Mouse (Mus musculus): ENCODE measurements around the gene Ttc23.

The Ttc23 gene

DNA sequence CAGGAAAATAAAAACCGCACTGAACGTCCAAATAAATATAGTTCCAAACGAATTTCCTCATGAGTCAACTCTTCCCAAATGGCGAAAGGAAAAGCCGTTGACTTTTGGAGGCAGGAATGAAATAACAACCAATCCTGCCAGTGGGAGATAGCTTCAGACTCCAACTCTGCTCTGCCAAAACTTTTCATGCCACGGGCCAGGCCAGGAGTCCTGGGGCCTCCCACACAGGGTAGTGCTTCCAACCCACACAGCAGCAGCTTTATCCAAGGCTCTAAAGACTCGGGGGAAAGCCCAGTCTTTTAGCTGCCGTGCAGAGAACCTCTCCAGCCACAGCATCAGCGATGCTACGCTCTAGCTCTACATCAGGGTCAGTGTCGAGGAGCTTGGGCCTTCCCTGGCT lies 107.4 kb downstream of the Ttc23 start:
- DNase-seq: no peak

- DNase-seq: no peak
Measured at GRCm38 (mm10) chr7:67755366-67755765, 108.2 kb downstream of the Ttc23 start.

GRCm38 (mm10) chr7:67756636-67757035 lies 109.4 kb downstream of the Ttc23 start:
- DNase-seq: no peak

GRCm38 (mm10) chr7:67758506-67758857 lies 111.3 kb downstream of the Ttc23 start:
- DNase-seq: no peak

DNA sequence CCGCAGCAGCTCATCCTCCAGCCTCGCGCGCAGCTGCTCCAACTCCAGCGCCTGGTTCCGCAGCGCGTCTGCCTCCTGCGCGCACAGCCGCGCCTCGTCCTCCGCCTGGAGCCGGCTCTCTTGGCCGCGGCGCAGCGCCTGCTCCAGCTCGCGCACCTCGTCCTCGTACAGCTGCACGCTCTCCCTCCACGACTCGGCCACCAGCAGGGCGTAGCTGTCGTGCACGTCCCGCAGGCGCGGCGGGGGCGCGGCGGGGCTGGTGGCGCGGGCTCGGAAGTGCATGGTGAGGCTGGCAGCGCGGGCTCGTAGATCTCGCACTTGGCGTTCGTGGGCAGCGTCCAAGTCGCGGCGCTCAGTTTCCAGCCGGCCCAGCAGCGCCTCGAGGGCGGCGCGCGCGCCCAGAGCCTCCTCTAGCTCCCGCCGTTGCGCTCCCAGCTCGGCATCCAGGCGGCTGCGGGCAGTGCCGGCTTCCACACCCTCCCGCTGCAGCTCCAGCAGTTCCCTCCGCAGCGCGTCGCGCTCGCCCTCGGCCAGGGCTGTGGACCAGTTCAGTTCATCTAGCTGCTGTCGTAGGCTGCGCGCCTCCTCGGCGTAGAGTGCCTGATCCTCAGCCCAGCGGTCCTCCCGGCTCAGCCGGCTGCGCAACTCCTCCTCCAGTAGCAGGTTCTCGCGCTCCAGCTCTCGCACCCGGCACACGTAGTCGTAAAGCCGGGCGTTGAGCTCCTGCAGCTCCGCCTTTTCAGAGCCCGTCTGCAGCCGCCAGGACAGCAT lies 111.8 kb downstream of the Ttc23 start:
- DNase-seq: peak; percentile 67

DNA sequence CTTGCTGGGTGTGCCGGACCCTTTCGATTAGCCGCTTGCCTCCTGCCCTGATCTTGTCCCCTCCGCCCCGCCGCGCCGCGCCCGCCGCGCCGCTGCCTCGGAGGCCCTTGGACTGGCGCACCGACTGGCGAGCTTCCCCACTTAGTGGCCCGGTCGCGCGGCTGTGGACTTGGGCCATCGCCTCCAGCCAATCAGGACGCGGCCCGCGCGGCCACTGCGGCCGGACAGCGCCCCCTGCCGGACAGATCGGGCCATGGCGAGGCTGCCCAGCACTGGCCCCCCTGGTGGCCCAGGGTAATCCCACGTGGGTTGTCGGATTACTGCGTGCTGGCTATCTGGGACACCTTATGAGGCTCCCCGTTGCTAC lies 112.4 kb downstream of the Ttc23 start, which contains the start of gene Synm:
Gene Synm, minus strand, starts transcription at position 114 of the 367 bp plus-strand sequence.
- DNase-seq: peak; percentile 96

- no peak for DNase-seq
Measured at GRCm38 (mm10) chr7:67763625-67764024, 116.4 kb downstream of the Ttc23 start.

DNA sequence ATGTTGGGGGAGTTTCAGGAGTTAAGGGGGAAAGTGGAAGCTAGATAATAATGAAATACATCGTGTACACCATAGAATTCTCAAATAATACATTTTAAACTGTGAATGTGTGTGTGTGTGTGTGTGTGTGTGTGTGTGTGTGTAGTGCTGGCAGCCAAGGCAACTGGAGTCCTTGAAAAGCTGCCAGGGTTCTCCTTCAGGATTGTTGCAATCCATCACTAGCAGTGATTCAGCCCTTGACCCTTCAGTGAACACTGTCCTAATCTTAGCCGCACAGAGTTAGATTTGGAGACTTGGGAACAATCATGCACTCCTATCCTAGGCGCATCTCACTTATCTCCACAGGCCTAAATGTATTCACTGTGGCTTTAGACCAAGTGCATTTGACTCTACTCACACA lies 120.9 kb downstream of the Ttc23 start:
- DNase-seq: no peak

DNA sequence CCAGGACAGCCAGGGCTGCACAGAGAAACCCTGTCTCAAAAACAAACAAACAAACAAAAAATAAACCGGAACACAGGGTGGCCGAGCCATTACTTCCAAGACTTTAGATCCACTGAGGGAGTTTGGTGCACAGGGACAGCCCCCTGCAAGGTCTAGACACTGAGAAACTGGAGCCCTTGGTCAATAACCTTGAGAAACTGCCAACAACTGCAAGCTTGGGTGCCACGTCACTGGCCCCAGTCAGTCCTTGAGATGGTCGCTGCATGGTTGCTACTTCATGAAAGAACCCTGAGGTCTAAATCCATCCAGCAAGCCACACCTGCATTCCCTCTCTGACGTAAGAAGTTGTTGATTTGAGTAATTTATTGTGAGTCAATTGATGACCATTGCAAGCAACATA lies 122.3 kb downstream of the Ttc23 start:
- no peak for DNase-seq

GRCm38 (mm10) chr7:67772231-67772630 lies 125.0 kb downstream of the Ttc23 start:
- DNase-seq: no peak

GRCm38 (mm10) chr7:67775623-67776022 lies 128.4 kb downstream of the Ttc23 start:
- DNase-seq: no peak

DNA sequence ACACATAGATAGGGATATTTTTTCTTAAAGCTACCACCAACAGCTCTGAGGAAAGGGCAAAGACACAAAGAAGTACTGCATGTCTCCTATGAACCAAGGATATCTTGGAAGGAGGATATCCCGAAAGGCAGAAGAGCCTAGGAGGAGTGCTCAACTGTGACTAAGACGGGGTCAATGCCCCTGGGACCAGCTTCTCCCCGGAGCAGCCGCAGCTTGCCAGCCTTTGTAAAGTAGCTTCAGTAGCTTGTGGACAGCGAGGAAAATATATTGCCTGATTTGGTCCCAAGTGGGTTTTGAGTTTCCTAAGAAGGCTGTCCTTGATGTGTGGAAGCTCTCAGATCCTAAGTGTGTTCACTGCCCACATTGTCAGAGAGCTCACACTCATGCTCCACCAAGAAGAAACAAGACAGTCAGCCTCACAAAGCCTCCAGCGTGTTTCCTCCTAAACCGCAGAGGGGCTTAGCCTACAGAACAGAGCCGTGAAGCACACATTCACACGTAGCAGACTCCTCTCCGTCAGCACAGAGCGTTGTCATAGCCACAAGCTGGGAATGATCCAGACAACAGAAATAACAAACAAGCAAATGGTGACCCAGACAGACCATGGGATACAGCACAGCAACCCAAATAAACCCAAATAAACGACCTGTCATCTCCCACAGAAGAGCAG lies 129.6 kb downstream of the Ttc23 start:
- DNase-seq: peak; percentile 16

DNA sequence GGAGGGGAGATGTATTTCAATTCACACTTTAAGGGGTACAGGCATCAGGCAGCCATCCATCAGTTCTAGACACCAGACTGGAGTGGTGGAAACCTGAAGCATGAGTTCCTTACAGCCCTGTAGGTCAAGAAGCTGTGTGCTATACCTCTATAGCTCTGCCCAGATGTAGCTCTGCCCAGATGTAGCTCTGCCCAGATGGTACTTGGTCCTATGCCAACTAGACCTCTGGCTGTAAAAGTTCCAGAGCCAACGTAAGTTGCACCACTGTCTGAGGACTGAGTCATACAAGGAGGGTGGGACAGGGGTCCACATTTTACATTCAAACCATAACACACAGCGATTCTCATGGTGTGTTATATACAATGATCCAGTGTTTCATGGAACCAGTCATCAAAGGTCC lies 140.7 kb downstream of the Ttc23 start:
- no peak for DNase-seq

DNA sequence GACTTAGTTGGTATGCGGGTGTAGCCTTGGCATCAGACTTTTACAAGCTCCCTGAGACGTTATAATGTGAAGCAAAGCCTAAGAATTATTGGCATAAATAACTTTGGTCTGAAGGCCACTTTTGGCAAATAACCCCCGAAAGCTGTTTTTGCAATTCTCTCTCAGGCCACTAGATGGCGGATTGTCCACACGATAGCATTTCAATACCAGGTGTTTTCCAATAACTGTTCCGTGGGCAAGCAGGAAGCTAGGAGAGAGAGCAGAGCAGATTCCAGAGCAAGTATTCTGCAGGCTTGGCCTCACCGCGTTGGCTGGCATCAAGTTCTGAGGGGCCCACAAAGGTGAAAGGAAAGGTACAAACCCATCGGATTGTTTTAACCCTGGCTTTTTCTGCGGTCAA lies 141.5 kb downstream of the Ttc23 start:
- peak; percentile 55 for DNase-seq

DNA sequence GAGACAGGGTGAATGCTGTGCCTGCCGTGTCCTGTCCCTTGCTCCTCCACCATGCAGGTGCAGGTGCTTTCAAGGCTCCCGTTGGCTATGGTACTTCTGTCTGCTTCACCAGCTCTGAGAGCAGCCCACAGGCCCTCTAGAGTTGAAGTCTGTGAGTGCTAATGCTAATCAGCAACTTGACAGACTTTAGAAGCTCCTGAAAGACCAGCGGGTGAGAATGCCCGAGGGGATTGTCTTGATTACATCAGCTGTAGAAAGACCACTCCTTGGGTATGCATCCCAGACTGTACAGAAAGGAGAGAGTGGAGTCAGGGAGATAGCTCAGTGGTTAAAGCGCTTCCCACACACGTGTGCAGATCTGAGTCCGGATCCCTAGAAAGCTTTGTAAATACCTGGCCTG lies 144.0 kb downstream of the Ttc23 start:
- DNase-seq: no peak

DNA sequence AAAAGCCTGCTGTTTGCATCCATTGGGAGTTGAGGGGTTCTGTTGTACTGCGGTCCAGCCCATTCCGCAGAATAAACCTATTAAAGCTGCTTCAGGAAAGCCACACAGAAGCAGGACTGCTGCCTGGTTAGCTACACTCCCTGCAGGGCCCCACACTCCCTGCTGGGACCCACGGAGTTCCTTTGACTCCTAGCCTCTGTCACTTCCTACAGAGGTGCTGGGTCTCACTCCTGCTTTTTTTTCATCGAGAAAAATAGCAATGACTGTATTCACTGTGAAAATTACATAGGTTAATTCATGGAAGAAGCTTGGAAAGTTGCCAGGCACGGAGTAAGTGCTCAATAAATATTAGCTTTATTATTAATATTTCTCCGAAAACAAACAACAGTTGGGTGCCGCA lies 146.2 kb downstream of the Ttc23 start:
- DNase-seq: no peak

- DNase-seq: no peak
Measured at GRCm38 (mm10) chr7:67797065-67797464, 149.9 kb downstream of the Ttc23 start.

- no peak for DNase-seq
Measured at GRCm38 (mm10) chr7:67798476-67798875, 151.3 kb downstream of the Ttc23 start.

DNA sequence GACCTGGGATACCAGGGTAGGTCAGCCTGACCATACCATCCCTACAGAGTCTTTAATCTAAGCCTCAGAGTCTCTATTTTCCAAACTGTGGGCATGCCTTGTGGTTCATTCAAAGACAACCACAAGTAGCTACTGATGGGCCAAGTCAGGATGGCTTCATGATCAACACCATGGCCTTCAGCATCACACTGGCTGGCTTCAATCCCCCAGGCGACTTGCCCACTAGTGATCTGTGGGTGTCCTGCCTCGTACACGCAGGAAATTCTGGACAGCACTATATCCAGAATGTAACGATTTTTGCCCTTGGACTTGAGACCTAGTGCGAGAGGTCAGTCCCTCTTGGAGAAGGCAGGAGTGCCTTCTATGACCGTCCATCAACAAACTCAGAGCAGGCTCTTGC lies 153.3 kb downstream of the Ttc23 start:
- DNase-seq: no peak

- no peak for DNase-seq
Measured at GRCm38 (mm10) chr7:67801022-67801421, 153.8 kb downstream of the Ttc23 start.

DNA sequence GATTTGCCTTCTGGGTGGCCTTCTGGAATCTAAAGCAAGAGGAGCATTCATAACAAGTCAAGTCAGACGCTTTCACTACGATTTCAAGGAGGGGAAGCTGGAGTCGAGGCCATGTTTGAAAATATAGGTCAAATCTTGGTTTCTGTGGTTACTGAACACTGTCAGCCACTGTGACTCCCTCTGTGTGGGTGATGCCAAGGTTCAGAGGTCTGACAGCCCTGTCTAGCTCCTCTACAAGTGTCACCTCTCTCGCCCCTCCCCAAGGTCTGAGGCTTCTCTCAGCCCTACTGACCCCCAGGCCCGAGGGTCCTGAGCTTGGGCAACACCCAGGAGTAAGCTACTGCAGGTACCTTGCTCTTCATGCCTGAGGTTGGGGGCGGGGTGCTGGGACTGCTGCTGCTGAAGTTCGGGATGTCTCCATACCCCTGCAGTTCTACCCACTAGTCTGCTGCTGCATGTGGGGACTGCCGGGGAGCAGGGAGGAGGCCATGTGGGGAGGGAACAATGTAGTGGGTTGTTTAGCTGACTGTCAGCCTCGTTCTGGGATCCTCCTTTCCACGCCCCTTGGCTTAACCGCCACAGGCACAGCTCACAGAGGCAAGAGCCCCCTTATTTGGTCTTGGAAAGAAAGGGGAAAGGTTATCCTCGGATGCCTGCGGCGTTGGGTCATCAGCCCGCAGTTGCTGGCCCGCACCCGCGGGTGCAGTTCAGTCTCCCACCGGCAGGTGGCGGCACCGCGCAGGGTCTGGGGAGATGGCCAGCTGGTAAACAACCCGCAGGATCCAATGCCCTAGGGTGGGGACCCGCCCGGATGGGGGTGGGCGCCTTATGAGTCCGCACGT lies 156.0 kb downstream of the Ttc23 start:
- DNase-seq: peak; percentile 92

DNA sequence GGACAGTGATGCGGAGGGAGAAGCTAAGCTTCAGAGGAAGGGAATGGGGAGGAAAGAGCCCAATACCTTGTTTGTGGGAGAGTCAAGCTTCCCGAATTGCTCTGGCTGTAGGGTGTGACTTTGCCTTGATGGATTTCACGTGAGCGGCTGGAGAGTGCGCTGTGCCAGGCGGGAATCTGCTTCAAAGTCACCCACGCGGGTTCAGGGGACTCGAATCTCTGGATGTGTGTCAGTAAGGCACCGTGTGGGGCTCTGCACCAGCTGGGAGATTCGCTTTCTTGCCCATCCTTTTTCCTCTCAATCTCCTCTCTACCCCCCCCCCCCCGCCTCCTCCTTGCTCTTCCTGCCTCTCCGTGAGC lies 156.6 kb downstream of the Ttc23 start:
- no peak for DNase-seq
